Mouse (Mus musculus): ENCODE measurements at regions not wholly inside any gene's neighbourhood (a gene's known extent, or its start where the extent isn't known, plus 50 kb on each side); places are given as distances from the start of the nearest gene placed in this dataset.

DNA sequence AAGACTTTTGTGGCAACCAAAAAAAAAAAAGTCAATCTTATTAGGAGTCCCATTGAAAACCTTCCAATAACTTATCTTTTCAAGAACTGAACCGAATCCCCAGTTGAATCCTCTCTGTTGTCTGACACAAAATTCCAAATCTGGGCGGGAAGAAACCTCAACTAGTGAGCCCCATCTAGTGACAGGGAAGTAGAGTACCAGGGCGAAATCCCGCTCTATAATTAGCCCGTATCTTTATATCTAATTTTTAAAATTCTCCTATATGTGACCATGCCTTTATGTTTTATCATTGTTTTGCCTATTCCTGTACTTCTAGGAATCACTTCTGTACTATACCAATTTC is 195.7 kb downstream of the Pdgfra start:
- Histone ChIP-seq H3K36me3 (ENCODE audit: insufficient read depth, low read length) (no peaks in the 10 kb centered on the region), H3K4me3 (replicated peaks; ENCODE audit: low read length) (no peak overlapping the region)
- no peak for TF ChIP-seq NANOG (IDR thresholded peaks at IDR 0.05; ENCODE audit: borderline replicate concordance, low read length)
- no peak for TF ChIP-seq POU5F1 (IDR thresholded peaks at IDR 0.05; ENCODE audit: borderline replicate concordance, low read length)
- TF ChIP-seq CTCF (conservative IDR thresholded peaks at IDR 0.05; ENCODE audit: low read length): no peak

DNA sequence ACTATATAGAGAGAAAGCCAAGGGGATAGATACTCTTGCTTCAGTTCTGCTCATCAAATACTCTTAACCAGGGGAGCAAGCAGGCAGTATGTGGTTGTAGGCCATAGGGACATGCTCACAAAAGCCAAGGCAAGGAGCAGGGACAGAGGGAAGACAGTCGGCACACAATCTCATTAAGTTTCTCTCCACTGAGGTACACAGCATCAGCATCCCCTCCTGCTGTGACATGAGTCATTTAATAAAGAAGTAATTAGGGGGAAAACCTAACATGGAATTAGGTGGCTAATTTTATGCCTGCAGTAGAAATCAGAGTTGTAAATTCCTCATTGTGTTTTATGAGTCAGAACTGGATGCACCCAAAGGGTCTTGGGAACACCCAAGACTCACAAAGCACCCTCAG is 203.2 kb downstream of the Pdgfra start:
- TF ChIP-seq NANOG (IDR thresholded peaks at IDR 0.05; ENCODE audit: borderline replicate concordance, low read length) (no peak), CTCF (conservative IDR thresholded peaks at IDR 0.05; ENCODE audit: low read length) (no peak), POU5F1 (IDR thresholded peaks at IDR 0.05; ENCODE audit: borderline replicate concordance, low read length) (no peak)
- no peak overlapping the region for H3K4me3 ChIP-seq (replicated peaks; ENCODE audit: low read length)
- no peaks in the 10 kb centered on the region for H3K27me3 ChIP-seq (ENCODE audit: insufficient read depth, low read length)
- no peaks in the 10 kb centered on the region for H3K9me3 ChIP-seq (ENCODE audit: low read length)
- H3K4me1 ChIP-seq (replicated peaks; ENCODE audit: low read depth, low read length): peaks cover 10% of the 10 kb centered on the region
- H3K36me3 ChIP-seq (ENCODE audit: insufficient read depth, low read length): no peaks in the 10 kb centered on the region

More for the DNA sequence above, 195.7 kb downstream of the Pdgfra start:
- H3K9me3 ChIP-seq (ENCODE audit: low read length): no peaks in the 10 kb centered on the region
- H3K4me1 ChIP-seq (replicated peaks; ENCODE audit: low read depth, low read length): peaks cover 10% of the 10 kb centered on the region
- H3K27me3 ChIP-seq (ENCODE audit: insufficient read depth, low read length): no peaks in the 10 kb centered on the region

DNA sequence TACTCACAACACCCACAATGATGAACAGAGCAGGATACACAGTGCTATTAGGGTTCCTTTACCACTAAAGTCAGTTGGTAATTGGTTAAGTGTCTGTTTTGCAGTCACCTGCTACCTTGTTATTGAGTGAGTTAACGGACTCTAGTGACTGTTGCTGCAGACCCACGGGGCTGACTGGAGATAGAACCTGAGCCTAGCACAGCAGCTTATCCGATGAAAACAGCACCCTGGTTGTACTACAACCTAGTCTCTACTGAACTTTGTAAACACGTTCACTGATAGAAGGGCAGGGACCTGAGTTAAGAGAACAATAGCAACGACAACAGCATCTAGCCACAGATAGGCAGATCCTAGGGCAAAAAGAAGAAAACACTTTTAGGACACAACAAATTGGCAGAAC is 206.8 kb downstream of the Pdgfra start:
- Histone ChIP-seq H3K9me3 (ENCODE audit: low read length) (no peaks in the 10 kb centered on the region), H3K27me3 (ENCODE audit: insufficient read depth, low read length) (no peaks in the 10 kb centered on the region), H3K36me3 (ENCODE audit: insufficient read depth, low read length) (no peaks in the 10 kb centered on the region), H3K4me3 (replicated peaks; ENCODE audit: low read length) (no peak overlapping the region), H3K4me1 (replicated peaks; ENCODE audit: low read depth, low read length) (peaks cover 9% of the 10 kb centered on the region)
- TF ChIP-seq CTCF (conservative IDR thresholded peaks at IDR 0.05; ENCODE audit: low read length): no peak
- no peak for TF ChIP-seq POU5F1 (IDR thresholded peaks at IDR 0.05; ENCODE audit: borderline replicate concordance, low read length)
- TF ChIP-seq NANOG (IDR thresholded peaks at IDR 0.05; ENCODE audit: borderline replicate concordance, low read length): no peak

DNA sequence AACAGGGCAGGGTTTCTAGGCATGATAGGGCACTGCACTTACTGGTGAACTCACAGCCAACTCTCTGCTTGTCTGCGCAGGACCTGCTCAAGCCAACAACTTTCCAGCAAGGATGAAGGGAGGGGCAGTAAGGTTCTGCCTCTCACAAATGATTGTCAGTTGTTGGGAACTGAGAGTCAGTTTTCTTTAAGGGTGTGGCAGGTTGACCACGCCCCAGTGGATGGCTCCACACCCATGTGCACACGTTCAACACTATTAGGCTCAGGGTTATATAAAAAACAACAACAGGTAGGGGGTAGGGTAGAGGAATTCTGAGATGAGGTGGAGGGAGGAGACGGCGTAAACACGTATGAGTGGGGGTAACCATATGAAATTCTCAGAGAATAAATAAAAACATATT is 210.9 kb upstream of the Kit start:
- H3K27me3 ChIP-seq (ENCODE audit: insufficient read depth, low read length): no peaks in the 10 kb centered on the region
- TF ChIP-seq CTCF (conservative IDR thresholded peaks at IDR 0.05; ENCODE audit: low read length) (no peak), NANOG (IDR thresholded peaks at IDR 0.05; ENCODE audit: borderline replicate concordance, low read length) (no peak), POU5F1 (IDR thresholded peaks at IDR 0.05; ENCODE audit: borderline replicate concordance, low read length) (no peak)
- no peaks in the 10 kb centered on the region for H3K9me3 ChIP-seq (ENCODE audit: low read length)
- H3K4me3 ChIP-seq (replicated peaks; ENCODE audit: low read length): no peak overlapping the region
- H3K4me1 ChIP-seq (replicated peaks; ENCODE audit: low read depth, low read length): peaks cover 34% of the 10 kb centered on the region
- H3K36me3 ChIP-seq (ENCODE audit: insufficient read depth, low read length): no peaks in the 10 kb centered on the region

DNA sequence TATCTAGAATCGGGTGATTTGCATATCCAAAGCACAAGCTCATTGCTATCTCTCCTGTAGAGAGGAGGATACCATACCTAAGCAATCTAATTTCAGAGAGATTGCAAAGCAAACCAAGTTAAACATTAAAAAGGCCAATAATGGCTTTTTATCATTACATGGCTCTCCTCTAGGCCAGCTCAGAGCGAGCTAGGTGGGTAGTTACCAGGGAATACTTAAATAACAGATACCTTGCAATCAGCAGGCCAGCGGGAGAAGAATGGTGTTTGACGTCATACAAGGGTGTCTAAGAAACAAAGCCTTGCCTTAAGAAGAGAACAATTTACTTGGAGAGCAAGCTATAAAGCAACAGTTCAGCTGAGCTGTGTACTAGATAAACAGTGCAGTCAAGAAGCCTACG is 207.4 kb upstream of the Kit start:
- H3K9me3 ChIP-seq (ENCODE audit: low read length): no peaks in the 10 kb centered on the region
- TF ChIP-seq POU5F1 (IDR thresholded peaks at IDR 0.05; ENCODE audit: borderline replicate concordance, low read length) (no peak), NANOG (IDR thresholded peaks at IDR 0.05; ENCODE audit: borderline replicate concordance, low read length) (no peak), CTCF (conservative IDR thresholded peaks at IDR 0.05; ENCODE audit: low read length) (no peak)
- no peak overlapping the region for H3K4me3 ChIP-seq (replicated peaks; ENCODE audit: low read length)
- H3K4me1 ChIP-seq (replicated peaks; ENCODE audit: low read depth, low read length): peaks cover 46% of the 10 kb centered on the region
- H3K27me3 ChIP-seq (ENCODE audit: insufficient read depth, low read length): no peaks in the 10 kb centered on the region
- no peaks in the 10 kb centered on the region for H3K36me3 ChIP-seq (ENCODE audit: insufficient read depth, low read length)

DNA sequence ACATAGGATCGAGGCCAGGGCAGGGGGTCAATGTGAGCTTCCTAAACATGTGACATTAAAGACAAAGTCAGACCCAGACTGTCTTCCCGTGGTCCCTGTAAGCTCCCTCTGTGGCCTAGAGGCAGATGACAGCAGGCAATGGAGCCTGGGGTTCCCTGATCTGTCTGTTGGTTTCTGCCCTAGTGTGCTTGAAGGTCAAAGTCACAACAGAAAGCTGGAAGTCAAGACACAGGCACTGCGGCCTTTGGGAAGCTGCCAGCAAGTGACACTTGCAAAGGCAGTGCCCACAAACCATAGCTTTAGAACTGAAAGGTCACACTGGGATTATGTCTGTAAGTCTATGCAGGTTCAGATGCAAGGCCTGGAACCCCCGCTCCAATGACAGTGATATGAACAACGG is 206.0 kb upstream of the Kit start:
- Histone ChIP-seq H3K9me3 (ENCODE audit: low read length) (no peaks in the 10 kb centered on the region), H3K27me3 (ENCODE audit: insufficient read depth, low read length) (no peaks in the 10 kb centered on the region), H3K36me3 (ENCODE audit: insufficient read depth, low read length) (no peaks in the 10 kb centered on the region), H3K4me1 (replicated peaks; ENCODE audit: low read depth, low read length) (peaks cover 39% of the 10 kb centered on the region), H3K4me3 (replicated peaks; ENCODE audit: low read length) (no peak overlapping the region)
- TF ChIP-seq POU5F1 (IDR thresholded peaks at IDR 0.05; ENCODE audit: borderline replicate concordance, low read length) (no peak), CTCF (conservative IDR thresholded peaks at IDR 0.05; ENCODE audit: low read length) (no peak), NANOG (IDR thresholded peaks at IDR 0.05; ENCODE audit: borderline replicate concordance, low read length) (no peak)

DNA sequence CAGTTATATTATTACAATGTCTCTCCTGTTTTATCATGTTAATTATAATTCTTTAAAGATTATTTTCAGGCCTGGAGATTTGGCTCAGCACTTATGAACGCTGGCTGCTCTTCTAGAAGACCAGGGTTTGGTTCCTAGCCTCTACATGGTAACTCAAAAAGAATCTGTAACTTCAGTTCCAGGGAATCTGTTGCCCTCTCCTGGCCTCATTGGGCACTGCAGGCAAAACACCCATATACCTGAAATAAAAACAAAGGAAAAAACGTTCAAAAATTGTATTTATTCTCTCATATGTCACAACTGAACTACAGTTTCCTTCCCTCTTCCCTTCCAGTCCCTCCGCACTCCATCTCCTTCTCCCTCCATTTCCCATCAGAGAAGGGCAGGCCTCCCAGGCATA is 201.9 kb upstream of the Kit start:
- Histone ChIP-seq H3K4me1 (replicated peaks; ENCODE audit: low read depth, low read length) (peaks cover 32% of the 10 kb centered on the region), H3K9me3 (ENCODE audit: low read length) (no peaks in the 10 kb centered on the region), H3K4me3 (replicated peaks; ENCODE audit: low read length) (no peak overlapping the region), H3K27me3 (ENCODE audit: insufficient read depth, low read length) (no peaks in the 10 kb centered on the region), H3K36me3 (ENCODE audit: insufficient read depth, low read length) (no peaks in the 10 kb centered on the region)
- TF ChIP-seq POU5F1 (IDR thresholded peaks at IDR 0.05; ENCODE audit: borderline replicate concordance, low read length): no peak
- peak; percentile 74 for TF ChIP-seq CTCF (conservative IDR thresholded peaks at IDR 0.05; ENCODE audit: low read length)
- TF ChIP-seq NANOG (IDR thresholded peaks at IDR 0.05; ENCODE audit: borderline replicate concordance, low read length): no peak

DNA sequence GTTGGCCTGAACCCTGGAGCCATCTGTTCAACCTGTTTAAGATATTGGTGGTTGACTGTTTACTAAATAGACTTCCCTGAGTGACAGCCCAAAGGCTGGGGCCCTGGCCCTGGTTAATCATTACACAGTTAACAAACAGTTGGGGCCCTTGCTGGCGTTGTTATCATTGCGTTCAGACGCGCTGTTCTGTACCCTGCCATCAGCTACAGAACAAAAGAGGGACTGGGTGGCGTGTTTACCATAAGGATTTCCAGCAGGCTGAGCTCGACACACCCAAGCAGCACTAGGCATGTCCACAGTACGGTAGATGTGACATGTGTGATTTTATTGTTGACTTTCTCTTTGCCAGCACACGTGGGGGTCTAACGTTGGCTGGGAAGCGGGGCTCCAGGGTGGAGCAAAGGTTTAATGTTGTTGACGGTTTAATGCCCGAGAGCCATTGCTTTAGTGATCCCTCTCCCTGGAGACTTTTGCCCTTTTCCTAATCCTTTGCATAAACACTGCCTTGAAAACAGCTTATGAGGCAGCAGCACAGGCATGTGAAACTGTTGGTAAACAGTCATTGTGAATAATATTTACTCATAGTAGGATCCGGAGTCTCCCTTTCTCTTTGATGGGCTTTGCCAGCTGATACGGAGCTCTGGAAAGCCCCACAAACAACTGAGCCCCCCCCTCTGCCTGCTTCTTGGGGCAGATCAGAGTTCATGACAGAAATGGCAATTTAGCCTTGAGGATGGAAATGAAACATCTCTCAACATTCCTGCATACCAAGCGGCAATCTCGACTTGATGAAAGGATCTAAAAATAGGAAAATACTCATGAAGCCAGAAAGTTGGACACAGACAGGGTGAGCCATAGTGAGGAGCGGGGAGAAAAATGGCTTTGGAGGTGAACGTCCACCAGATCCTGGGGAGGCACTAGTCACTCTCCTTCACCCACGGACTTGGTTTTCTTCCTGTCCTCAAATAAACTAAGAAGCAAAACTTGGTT is 197.1 kb upstream of the Kit start:
- Histone ChIP-seq H3K9me3 (ENCODE audit: low read length) (no peaks in the 10 kb centered on the region), H3K4me3 (replicated peaks; ENCODE audit: low read length) (no peak overlapping the region), H3K36me3 (ENCODE audit: insufficient read depth, low read length) (no peaks in the 10 kb centered on the region), H3K27me3 (ENCODE audit: insufficient read depth, low read length) (no peaks in the 10 kb centered on the region), H3K4me1 (replicated peaks; ENCODE audit: low read depth, low read length) (peaks cover 15% of the 10 kb centered on the region)
- no peak for TF ChIP-seq CTCF (conservative IDR thresholded peaks at IDR 0.05; ENCODE audit: low read length)
- TF ChIP-seq POU5F1 (IDR thresholded peaks at IDR 0.05; ENCODE audit: borderline replicate concordance, low read length): no peak
- no peak for TF ChIP-seq NANOG (IDR thresholded peaks at IDR 0.05; ENCODE audit: borderline replicate concordance, low read length)

All from E14TG2a.4 (cell line).